Comparison of ENCODE assay signal across 18 mouse cellular contexts in the genomic region with DNA sequence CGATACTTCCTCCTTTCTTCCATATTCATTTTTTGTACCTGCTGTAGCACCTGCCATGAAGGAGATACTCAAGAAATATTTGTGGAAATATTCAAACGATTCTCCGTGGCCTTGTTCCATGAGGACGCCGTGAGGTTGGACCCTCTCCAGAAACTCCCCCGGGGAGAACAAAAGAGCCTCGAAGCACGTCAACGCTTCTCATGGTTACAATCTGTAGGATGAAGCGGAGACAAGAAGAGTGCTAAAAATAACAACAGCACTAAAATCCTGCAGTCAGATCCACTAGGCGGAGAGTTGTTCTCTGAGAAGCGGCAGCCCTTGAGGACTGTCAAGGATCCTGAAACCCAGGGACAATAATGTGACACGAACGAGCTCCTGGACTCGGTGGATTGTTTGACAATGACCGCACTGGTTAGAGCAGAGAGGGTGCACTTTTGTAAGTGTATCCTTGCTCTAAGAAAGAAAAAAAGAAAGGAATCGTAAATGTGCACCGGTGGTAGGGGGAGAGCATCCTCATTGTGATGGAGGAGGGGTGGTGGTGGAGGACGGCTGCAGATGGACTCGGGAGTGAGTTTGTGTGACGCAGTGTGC. TPM values are rescaled to one million over a fixed set of nuclear protein-coding genes. Genes with fewer than 3 reads are reported as not detected.
DNase-seq lines count a peak whose midpoint lies in the region; ATAC-seq and TF ChIP-seq lines count a peak whose summit lies in the region.
"Had no signal": no experiment of that assay in that cellular context is flagged by ENCODE, and none has a peak within 500 bp of the region (broad histone marks: within the 10 kb centered on the region; RNA-seq: fewer than 3 reads in every experiment).

No protein-coding gene starts in this region.

- no peak for TF ChIP-seq POLR2A in kidney, adult 2 months (IDR thresholded peaks at IDR 0.05; ENCODE audit: low read depth, low read length)

- 43% methylated on average over 21 of the region's 21 CpGs for WGBS in forebrain, postnatal 0 days
- 73% methylated on average over 21 of the region's 21 CpGs for WGBS in forebrain, embryonic 13.5 days
- WGBS in kidney, adult 2 months: 61% methylated on average over 21 of the region's 21 CpGs

- DNase-seq in forebrain, postnatal 0 days: peak; percentile 54
- peak; percentile 20 to 31 for DNase-seq in layer of hippocampus, postnatal 14 days (ENCODE audit: low spot score in 2 of 2)
- DNase-seq in layer of hippocampus, adult 9-10 months (ENCODE audit: low spot score): no peak
- peak; percentile 42 to 49 for DNase-seq in left cerebral cortex, postnatal 10 days (ENCODE audit: extremely low spot score in 1 of 2, low spot score in 2 of 2)
- DNase-seq in right cerebral cortex, postnatal 14 days: peak; percentile 54
- DNase-seq in kidney, adult 2 months: no peak
- no peak for DNase-seq in gastrocnemius, postnatal 4 days (ENCODE audit: low spot score in 2 of 2)
- DNase-seq: cerebellum, adult 9-11 months; kidney, adult 9 months had no signal

- H3K9ac ChIP-seq in forebrain, postnatal 0 days: no peak overlapping the region
- no peak overlapping the region for H3K9ac ChIP-seq in forebrain, embryonic 13.5 days
- H3K9ac ChIP-seq: embryonic facial prominence, embryonic 12.5 days; hindbrain, embryonic 12.5 days had no signal

- intact Hi-C loops in left cerebral cortex, postnatal 10 days (cut with DNase I): no loop called here

- peak; percentile 47; the same call in 1 of the 2 replicates for ATAC-seq in forebrain, postnatal 0 days
- no peak for ATAC-seq in forebrain, embryonic 13.5 days

- H3K27ac ChIP-seq in forebrain, postnatal 0 days (ENCODE audit: low read depth, low read length): no peak overlapping the region; the same call in 1 of the 2 replicates
- H3K27ac ChIP-seq in forebrain, embryonic 13.5 days: no peak overlapping the region
- no peak overlapping the region for H3K27ac ChIP-seq in kidney, adult 2 months (ENCODE audit: insufficient read depth, low read depth, low read length)
- H3K27ac ChIP-seq: embryonic facial prominence, embryonic 12.5 days; hindbrain, embryonic 12.5 days had no signal

- H3K4me1 ChIP-seq in forebrain, postnatal 0 days (ENCODE audit: insufficient read depth): peaks cover 17% of the 10 kb centered on the region
- peaks cover 11% of the 10 kb centered on the region; the same call in 1 of the 2 replicates for H3K4me1 ChIP-seq in forebrain, embryonic 13.5 days
- H3K4me1 ChIP-seq in kidney, adult 2 months (ENCODE audit: control insufficient read depth, insufficient read depth, low read length): peaks cover 8% of the 10 kb centered on the region
- H3K4me1 ChIP-seq: embryonic facial prominence, embryonic 12.5 days; hindbrain, embryonic 12.5 days; megakaryocyte, embryonic 14.5 days had no signal

- no peaks in the 10 kb centered on the region for H3K27me3 ChIP-seq in forebrain, postnatal 0 days (ENCODE audit: insufficient read depth, low read length)
- H3K27me3 ChIP-seq in forebrain, embryonic 13.5 days: no peaks in the 10 kb centered on the region
- no peaks in the 10 kb centered on the region for H3K27me3 ChIP-seq in kidney, adult 2 months (replicated peaks; ENCODE audit: control insufficient read depth, insufficient read depth, low read length)
- H3K27me3 ChIP-seq: embryonic facial prominence, embryonic 12.5 days; hindbrain, embryonic 12.5 days had no signal

- no peak for TF ChIP-seq CTCF in forebrain, postnatal 0 days (IDR thresholded peaks at IDR 0.05; ENCODE audit: low read depth)
- TF ChIP-seq CTCF in kidney, adult 2 months (conservative IDR thresholded peaks at IDR 0.05; ENCODE audit: insufficient read depth, insufficient read length, low read depth, low read length): no peak

- no peaks in the 10 kb centered on the region for H3K9me3 ChIP-seq in forebrain, postnatal 0 days (ENCODE audit: low read length)
- no peaks in the 10 kb centered on the region for H3K9me3 ChIP-seq in forebrain, embryonic 13.5 days (replicated peaks)
- H3K9me3 ChIP-seq: embryonic facial prominence, embryonic 12.5 days; hindbrain, embryonic 12.5 days; megakaryocyte, embryonic 14.5 days had no signal

- H3K36me3 ChIP-seq in forebrain, postnatal 0 days (ENCODE audit: insufficient read depth): no peaks in the 10 kb centered on the region
- no peaks in the 10 kb centered on the region for H3K36me3 ChIP-seq in forebrain, embryonic 13.5 days (ENCODE audit: poor library complexity, severe bottlenecking)
- no peaks in the 10 kb centered on the region for H3K36me3 ChIP-seq in kidney, adult 2 months (ENCODE audit: control insufficient read depth, insufficient read depth, low read length)
- H3K36me3 ChIP-seq: embryonic facial prominence, embryonic 12.5 days; hindbrain, embryonic 12.5 days had no signal

- H3K4me3 ChIP-seq in forebrain, postnatal 0 days (ENCODE audit: low read depth, low read length): no peak overlapping the region
- no peak overlapping the region for H3K4me3 ChIP-seq in forebrain, embryonic 13.5 days
- H3K4me3 ChIP-seq in kidney, adult 2 months (ENCODE audit: insufficient read depth, low read depth, low read length): no peak overlapping the region
- H3K4me3 ChIP-seq: embryonic facial prominence, embryonic 12.5 days; hindbrain, embryonic 12.5 days; megakaryocyte, embryonic 14.5 days had no signal

- peak overlapping the region; percentile 13; the same call in 1 of the 2 replicates for H3K4me2 ChIP-seq in forebrain, postnatal 0 days (ENCODE audit: low read depth)
- no peak overlapping the region for H3K4me2 ChIP-seq in forebrain, embryonic 13.5 days
- H3K4me2 ChIP-seq: embryonic facial prominence, embryonic 12.5 days; hindbrain, embryonic 12.5 days; liver, embryonic 11.5 days had no signal

RNA-seq across cellular contexts. Expression of a gene that starts 35.0 kb away (rescaled TPM):
- not detected in 2 replicates for total RNA-seq in forebrain, postnatal 0 days (2014; rRNA removed)
- polyA plus RNA-seq in forebrain, postnatal 0 days (2015; fragmentation: Nextera tagmentation; extraction: Ambion mirVana): not detected in 2 replicates
- not detected in 2 replicates for polyA plus RNA-seq in forebrain, embryonic 13.5 days (2015; fragmentation: Nextera tagmentation; extraction: Ambion mirVana)
- total RNA-seq in layer of hippocampus, postnatal 14 days (2021): not detected
- total RNA-seq in left cerebral cortex, postnatal 10 days (2021): not detected
- polyA plus RNA-seq in kidney, adult 2 months (2012; rRNA removed): 0.08 and 0.11 TPM in 2 replicates
- total RNA-seq in gastrocnemius, postnatal 4 days (2021): under 1 TPM in 1 of 2 experiments, not detected in 1; 0.20 TPM
- total RNA-seq: layer of hippocampus, postnatal 10 days; MEL had no signal
- polyA plus RNA-seq: embryonic facial prominence, embryonic 12.5 days; frontal cortex, adult 2 months; hindbrain, embryonic 12.5 days; urinary bladder, adult 2 months had no signal

RNA-seq across cellular contexts. Expression of a gene that starts 52.8 kb away (rescaled TPM):
- 19.9 and 21.7 TPM in 2 replicates for total RNA-seq in forebrain, postnatal 0 days (2014; rRNA removed)
- 5.8 and 8.9 TPM in 2 replicates for polyA plus RNA-seq in forebrain, postnatal 0 days (2015; fragmentation: Nextera tagmentation; extraction: Ambion mirVana)
- polyA plus RNA-seq in forebrain, embryonic 13.5 days (2015; fragmentation: Nextera tagmentation; extraction: Ambion mirVana): 14.0 and 17.9 TPM in 2 replicates
- total RNA-seq in layer of hippocampus, postnatal 14 days (2021): 10 to 100 TPM; 24.7 to 29.2 TPM
- 10 to 100 TPM; 24.9 to 31.4 TPM for total RNA-seq in left cerebral cortex, postnatal 10 days (2021)
- 6.8 and 7.2 TPM in 2 replicates for polyA plus RNA-seq in kidney, adult 2 months (2012; rRNA removed)
- 1 to 10 TPM; 8.3 to 8.9 TPM for total RNA-seq in gastrocnemius, postnatal 4 days (2021)
- total RNA-seq: MEL had no signal

Comparison
In these comparisons a context has a peak if more than half of its experiments do, and no peak if none do; other contexts are left out.
1. DNase-seq: peak in forebrain, postnatal 0 days (single experiment), layer of hippocampus, postnatal 14 days (2 of 2), left cerebral cortex, postnatal 10 days (2 of 2) and right cerebral cortex, postnatal 14 days (single experiment); none in layer of hippocampus, adult 9-10 months (single experiment), kidney, adult 2 months (single experiment) and gastrocnemius, postnatal 4 days (0 of 2).